Mouse (Mus musculus) kidney, adult 9 months (tissue): ENCODE results near the gene Ppp1r10.
"Not testable (repeated sequence)": the region's sequence is repeated elsewhere in the genome, so short reads cannot be mapped to it uniquely, and the experiment has no call there.

Experiments
- DNase-seq: peaks from one replicate; pipeline ENCODE4 v3.0.0; 2022

Ppp1r10 gene

DNA sequence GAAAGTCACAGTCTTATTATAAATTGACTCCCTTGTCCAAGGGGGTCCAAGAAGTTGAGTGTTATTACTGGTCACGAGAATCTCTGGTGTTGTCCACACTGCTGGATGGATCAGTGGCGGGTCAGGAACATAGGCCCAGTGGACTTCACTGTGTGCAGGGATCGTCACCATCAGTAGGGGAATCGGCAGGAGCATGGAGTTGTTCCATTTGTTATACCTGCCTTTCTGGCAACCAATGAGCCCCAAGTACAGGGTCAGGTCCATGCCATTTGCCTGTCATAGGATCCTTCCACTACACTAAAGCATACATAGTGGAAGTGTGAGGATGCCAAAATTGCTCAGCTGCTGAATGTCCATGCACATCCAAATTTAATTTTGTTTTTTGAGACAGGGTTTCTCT, 16.4 kb downstream of the Ppp1r10 start:
- DNase-seq, result no peak

DNA sequence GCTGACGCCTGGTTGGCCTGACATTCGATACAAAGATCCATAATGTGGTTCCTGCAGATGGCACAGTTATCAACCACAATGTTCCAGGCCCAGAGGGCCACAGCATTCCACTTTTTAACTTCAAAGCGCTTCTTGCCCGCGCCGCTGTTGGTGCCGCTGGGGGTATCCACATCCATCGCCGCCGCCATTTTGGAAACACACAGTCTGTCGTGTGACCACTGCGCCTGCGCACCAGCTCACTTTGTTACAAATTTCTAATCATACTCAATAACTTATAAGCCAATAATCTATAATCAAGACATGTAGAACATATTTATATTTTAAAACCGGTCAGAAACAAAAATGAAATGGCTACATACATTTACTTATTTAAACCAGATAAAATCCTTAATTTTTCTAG, 19.5 kb downstream of the Ppp1r10 start:
- DNase-seq, result not testable (repeated sequence)

DNA sequence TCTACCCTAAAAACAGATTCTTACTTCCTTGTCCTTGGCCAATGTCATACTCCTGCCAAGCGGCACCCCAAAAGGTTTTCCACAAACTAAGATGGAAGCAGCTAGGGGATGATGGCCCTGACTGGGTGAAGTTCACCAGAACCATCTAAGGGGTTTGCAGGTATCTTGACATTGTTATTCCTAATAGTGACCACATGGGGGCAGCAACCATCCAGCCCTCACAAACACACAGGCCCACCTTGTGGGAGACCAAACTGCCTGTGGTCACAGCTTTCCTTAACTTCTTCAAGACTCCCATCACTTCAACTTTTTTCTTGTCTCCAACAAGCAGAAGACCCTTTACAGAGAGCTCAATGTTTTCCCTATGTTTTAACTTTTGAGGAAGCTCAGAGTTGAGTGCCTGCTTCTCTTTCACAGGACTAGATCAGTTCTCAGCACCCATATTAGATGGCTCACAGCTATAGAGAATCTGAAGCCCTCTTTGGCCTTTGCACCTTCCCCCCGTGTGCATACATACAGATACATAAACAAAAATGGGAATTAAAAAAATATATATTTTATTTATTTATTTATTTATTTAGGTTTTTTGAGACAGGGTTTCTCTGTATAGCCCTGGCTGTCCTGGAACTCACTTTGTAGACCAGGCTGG, 21.6 kb downstream of the Ppp1r10 start:
- DNase-seq, result peak; percentile 57

DNA sequence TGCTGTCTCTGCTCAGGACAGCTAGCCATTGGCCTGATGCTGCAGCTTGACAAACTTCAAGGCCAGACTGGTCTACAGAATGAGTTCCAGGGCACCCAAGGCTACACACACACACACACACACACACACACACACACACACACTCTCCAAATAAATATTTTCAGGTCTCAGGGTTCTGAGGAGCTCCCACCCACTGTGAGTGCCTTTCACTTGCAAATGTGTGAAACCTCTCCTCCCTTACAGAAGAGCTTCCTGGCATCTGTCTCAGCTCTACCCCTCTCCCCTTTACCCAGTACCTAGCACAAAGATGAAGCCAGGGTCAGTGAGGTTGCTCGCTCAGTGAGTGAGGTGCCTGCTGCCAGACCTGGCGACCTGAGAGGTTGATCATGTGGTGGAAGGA, 22.9 kb downstream of the Ppp1r10 start:
- DNase-seq, result no peak

DNA sequence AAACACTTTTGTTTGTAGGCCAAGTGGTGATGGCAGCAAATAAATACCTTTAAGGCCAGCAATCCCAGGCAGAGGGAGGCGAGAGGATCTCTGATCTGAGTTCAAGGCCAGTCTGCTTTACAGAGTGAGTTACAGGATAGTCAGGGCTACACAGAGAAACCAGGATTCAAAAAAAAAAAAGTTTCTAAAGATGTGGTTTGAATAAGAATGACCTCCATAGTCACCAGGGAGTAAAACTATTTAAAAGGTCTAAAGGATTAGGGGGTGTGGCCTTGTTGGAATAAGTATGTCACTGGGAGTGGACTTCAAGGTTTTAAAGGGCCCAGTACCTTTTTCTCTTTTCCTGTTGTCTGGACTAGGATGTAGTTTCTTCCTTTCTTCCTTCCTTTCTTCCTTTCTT, 23.7 kb downstream of the Ppp1r10 start:
- no peak for DNase-seq

DNA sequence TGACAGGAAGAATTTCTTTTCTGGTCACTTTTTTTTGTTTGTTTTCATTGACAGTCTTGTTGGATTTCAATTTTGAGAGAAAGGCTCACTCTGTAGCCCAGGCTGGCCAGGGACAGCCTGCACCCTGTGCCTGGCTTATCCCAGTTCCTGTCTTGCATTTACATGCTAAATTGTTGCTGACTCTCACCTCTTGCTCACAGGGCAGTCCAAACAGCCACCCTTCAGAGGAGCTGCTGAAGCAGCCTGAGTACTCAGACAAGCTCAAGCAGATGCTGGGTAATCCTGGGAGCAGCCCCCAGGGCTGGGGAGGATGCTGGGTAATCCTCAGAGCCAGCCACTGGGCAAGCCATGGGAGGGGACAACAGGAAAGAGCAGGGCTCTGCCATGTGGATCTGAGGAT, 34.7 kb downstream of the Ppp1r10 start:
- not testable (repeated sequence) for DNase-seq

DNA sequence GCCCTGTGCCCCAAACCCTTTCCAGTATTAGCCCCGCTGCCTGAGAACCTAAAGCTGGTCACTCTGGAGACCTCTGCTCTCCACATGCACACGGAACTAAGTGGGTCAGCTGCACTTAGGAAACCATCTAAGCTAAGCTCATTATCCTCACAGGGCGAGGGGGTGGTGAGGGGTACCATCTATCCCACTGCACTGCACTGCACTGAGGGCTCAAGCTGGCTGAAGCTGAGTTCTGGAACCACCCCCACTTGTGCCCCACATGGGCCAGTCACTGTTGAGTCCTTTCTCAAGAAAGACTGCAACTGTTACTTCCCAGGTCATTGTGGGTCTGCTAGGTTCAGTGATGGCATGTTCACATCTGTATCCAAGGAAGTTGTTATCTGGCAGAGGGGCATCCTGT, 36.3 kb downstream of the Ppp1r10 start:
- DNase-seq, result not testable (repeated sequence)

DNA sequence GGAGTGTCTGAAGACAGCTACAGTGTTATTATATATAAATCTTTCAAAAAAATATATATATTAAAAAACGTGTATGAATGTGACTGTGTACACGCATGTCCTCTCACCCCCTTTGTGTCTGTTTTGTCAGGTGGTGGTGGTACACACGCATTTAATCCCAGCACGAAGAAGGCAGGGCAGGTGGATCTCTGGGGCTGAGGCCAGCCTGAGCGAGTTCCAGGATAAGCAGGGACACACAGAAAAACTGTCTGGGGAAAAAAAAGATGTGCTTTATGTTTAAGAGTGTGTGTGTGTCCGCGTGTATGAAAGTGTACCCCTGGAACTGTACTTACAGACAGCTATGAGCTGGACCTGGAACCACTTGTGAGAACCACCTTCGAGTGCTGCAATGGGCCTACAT, 38.4 kb downstream of the Ppp1r10 start:
- DNase-seq, result no peak

DNA sequence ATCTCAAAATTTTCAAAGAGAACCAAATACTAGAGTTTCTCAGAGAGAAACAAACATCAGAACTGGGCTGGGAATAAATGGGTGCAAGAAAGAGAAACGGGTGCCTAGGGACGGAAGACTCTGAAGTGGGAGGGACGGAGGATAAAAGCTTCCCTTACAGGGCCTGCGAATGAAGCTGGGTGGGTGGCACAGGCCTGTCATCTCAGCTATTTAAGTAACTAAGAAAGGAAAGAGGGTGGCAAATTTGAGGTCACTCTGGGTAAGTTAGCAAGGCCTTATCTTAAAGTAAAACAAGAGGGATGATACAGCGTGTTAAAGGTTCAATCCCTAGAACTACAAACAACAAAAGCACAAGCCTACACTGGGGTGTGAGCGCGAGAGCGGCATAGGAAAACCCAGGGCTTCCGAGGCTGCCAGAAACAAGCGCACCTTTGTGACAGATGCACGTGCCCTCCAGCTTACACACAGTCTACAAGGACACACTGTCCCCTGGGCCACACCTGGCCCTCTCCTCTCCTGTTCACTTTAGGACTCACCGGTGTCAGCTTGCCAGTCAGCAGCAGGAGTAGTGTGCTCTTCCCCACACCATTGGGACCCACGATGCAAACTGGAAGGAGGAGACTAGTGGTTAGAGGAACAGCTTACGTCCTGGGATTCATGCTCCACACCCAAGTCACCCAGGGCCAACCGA, 42.4 kb downstream of the Ppp1r10 start:
- DNase-seq, result no peak

DNA sequence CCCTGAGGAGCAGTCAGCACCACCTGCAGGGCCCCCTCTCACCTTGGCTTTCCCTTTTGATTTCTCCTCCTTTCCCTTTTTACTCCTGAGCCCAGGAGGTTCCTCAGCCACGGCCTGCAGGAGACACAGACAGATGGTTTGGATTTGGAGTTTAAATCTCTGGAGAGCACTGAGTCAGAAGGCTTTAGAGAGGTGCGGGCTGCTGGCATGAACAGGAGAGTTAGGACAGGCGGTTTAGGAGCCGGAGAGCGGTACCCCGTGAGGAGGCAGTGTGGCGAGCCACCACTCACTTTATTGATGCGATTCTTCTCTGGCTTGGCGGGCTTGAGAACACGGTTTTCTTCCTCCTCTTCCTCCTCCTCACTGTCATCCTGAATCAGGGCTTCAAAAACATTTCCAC, 47.0 kb downstream of the Ppp1r10 start:
- DNase-seq, result no peak

DNA sequence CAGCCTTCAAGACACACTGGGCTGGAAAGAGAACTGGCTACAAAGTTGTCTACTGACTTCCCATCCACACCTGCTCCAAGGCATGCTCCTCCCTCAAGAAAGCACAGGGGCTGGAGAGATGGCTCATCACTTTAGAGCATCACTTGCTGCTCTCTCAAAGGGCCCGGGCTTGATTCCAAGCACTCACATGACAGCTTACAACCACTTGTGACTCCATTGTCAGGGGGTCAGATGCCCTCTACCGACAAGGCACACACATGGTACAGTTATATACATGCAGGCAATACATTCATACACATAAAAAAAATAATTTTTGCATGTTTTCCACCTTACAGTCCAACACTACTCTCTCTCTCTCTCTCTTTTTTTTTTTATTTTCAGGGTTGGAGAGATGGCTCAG, 51.4 kb downstream of the Ppp1r10 start:
- no peak for DNase-seq

DNA sequence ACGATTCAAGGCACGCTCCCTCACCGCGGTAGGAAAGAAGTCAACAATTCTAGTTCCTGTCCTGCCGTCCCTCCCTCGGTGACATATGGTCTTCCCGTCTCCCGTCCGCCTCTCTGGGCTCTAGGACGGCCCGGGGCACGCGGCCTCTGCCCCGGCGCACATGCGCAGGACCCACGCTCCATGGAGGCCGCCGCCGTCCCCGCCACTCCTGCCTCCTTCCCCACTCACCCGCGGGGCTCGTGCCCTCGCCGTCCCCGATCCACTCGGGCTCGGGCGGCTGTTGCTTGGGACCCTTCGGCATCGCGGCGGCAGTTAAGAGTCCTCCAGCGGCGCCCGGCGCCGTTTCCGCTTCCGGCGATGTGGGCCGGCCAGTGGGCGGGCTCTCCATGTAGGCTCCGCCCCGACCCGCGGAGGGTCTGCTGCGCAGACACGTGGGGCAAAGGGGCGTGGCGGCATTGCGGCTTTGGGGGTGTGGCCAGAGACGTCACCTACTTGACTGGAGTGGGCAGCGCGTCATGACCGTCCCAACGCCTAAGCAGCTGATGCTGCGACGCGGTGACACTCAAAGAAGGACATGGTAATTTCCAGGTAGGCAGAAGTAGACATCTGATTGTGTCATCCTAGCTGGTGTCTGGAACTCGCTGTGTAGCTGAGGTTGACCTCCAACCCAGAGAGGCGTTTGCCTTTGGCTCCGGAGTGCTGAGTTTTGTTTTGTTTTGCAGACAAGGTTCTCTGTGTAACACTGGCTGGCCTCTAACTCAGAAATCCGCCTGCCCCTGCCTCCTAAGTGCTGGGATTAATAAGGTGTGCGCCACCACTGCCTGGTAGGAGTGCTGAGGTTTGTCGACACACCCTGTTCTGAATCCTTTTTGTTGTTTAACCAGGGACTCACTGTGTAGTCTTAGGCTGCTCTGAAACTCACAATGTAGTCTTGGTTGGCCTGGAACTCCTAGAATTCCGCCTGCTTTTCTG, 53.5 kb downstream of the Ppp1r10 start, which contains the start of gene Abcf1:
Gene Abcf1, minus strand, starts transcription at position 344 of the 972 bp plus-strand sequence.
- peak; percentile 99 for DNase-seq

DNA sequence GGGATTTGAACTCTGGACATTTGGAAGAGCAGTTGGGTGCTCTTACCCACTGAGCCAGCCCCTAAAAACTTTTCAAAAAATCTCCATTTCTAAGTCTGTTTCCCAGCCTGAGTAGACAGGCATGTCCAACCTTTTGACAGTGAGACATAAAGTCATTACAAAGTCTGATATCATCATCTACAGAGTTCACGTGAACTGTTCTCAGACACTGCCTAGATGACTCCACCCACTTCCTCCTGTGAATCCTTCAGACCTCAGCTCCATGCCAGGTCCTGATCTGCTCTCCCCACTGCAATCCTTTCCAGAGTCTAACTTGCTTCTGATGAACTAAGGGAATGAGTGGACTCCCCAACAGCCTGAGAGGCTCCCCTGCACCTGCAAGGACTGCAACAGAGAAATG, 55.9 kb downstream of the Ppp1r10 start:
- no peak for DNase-seq

DNA sequence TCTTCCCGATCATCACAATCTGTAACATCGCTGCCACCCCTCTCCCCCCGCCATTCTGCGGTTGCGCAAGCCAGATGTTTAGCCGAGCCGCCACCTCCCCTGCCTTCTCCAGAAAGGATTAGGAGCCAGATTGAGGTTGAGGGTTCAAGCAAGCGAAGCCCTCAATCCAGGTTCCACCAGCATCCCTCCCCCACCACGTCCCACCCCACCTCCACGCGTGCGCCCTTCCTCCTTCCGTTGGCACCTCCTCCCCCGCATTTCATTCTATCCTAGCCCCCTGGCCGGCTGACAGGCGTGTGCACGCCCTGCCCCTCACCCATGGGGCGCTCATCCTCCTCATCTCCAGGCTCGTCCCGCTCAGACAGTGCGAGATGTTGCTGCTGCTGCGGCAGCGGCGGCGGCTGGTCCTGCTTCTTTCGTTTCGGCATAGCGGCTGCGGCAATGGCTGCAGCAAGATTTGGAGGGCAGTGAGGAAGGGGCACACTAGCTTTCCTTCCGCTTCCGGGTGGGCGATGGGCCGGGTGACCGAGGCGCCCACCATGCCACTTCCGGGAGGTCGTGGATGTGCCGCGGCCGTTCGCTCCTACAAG, 62.7 kb downstream of the Ppp1r10 start:
- no peak for DNase-seq

DNA sequence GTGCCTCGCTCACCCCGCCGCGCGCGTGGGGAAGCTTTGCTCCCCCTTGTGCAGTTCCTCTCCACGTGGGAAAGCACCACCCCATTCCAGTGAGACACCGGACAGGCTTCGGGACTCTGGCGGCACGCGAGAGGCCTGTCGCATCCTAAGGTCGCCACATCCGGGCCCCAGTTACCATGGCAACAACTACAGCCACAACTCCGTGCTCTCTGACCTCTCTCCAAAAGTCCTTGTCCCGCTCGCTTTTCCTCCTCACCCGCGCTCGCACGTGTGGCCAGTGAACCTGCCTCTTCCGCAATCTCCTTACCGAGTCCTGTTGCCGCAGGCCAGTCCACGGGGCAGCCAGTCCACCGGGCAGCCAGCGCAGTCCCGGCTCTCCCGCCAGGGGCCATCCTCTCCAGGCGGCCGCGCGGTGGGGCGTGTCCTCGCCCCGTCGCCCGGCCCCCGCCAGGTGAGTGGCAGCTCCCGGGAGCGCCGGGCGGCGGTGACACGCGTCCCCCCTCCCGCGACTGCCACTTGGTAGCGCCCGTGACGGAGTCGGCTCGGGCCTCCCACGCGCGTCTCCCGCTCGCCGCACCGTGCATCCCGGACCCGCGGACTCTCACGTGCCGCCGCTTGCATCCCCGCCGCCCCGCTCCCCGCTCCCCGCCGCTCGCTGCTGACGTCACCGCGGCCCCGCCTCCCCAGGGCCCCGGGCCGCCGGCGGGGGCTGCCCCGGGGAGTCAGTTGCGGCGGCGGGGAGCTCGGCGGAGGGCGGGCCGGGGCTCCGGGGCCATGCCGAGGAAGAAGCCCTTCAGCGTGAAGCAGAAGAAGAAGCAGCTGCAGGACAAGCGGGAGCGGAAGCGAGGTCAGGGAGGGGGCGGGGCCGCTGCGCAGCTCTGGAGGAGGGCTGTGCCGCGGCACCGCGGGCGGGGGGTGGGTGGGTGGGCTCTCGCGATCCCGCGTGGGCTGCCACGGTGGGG, 63.4 kb downstream of the Ppp1r10 start, which contains the start of the genes Gnl1 and Prr3:
Gene Gnl1, plus strand, starts transcription at position 451 of the 962 bp plus-strand sequence.
Gene Prr3, minus strand, starts transcription at position 836 of the 962 bp plus-strand sequence.
- peak; percentile 96 for DNase-seq

DNA sequence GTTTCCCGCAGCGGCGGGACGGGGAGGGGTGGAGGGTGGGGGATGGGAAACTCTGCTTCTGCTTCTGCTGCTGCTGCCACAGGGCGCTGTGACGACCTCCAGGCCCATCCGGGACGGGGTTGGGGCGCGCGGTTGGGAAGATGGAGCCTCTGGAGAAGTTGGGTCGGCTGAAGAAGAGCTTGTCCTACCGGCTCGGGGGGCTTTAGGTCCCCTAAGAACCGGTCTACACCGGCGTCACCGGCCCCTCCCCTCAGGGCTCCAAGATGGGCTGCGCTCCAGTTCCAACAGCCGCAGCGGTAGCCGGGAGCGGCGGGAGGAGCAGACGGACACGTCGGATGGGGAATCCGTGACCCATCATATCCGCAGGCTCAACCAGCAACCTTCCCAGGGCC, 64.1 kb downstream of the Ppp1r10 start:
- peak; percentile 53 for DNase-seq

DNA sequence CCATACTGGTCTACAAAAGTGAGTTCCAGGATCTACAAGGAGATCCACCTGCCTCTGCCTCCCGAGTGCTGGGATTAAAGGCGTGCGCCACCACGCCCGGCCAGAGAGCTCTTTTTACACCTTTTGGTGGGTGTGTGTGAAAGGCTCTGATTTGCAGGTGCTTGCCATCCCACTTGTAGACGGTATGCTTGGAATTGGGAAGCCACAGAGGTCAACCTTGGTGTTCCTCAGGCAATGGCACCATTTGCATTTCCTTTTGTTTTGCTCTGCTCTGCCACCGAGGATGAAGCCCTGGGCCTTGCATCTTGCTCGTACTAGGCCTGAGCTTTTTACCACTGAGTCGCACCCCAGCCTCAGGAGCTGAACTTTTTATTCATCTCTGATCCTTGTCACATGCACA, 65.5 kb downstream of the Ppp1r10 start:
- no peak for DNase-seq
